Mouse (Mus musculus): ENCODE data around the gene Gnpnat1.

DNA sequence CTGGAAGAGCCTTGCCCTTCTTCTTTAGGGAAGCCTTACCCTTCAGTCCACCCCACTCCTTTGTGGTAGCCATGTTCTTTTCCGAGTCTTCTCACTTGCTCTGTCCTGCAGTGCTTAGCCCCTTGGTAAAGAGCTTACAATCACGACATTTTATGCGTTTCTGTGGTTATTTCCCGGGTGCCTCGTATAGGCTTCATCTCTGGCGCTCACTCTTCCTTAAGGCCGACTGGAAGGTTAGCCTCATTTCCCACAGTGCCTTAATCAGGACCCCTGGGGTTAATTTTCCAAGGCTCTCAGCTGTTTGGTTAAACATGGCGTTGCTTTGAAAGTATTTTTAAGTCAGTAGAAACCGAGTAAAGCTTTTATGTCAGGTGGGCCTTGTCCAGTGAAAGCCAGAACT, 34.7 kb upstream of the Gnpnat1 start:
- TF ChIP-seq HCFC1 (IDR thresholded peaks at IDR 0.05; ENCODE audit: borderline replicate concordance, insufficient read depth, low read length), result no peak
- no peak for TF ChIP-seq ZC3H11A (IDR thresholded peaks at IDR 0.05; ENCODE audit: borderline replicate concordance, low read depth, low read length)
- TF ChIP-seq MAFK (IDR thresholded peaks at IDR 0.05; ENCODE audit: insufficient read depth, low read depth, low read length), result no peak
- TF ChIP-seq CHD2 (IDR thresholded peaks at IDR 0.05; ENCODE audit: low read depth, low read length), result no peak
- TF ChIP-seq ZNF384 (IDR thresholded peaks at IDR 0.05; ENCODE audit: low read depth, low read length), result no peak
